Mouse (Mus musculus): ENCODE results near the gene Ccz1.

DNA sequence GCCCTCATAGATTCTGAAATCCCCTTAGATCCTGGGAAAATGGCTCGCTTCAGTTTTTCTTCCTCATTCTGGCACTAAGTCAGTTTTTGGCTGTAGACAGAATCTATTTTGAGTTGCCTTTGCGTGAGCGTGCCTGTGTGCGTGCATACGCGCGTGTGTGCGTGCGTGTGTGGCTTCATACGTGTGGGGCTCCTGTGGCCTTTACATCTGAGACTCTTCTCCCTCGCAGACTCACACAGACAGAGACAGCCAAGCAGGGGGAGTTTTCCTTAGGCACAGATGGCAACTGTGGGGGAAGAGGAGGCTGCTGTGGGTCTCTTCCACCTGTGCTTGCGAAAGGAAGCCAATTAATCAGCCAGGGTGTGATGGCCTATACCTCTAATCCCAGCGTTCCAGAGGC lies 32.6 kb upstream of the Ccz1 start:
- no peak for TF ChIP-seq CTCF (conservative IDR thresholded peaks at IDR 0.05; ENCODE audit: low read length)
- TF ChIP-seq NANOG (IDR thresholded peaks at IDR 0.05; ENCODE audit: borderline replicate concordance, low read length) = no peak
- TF ChIP-seq POU5F1 (IDR thresholded peaks at IDR 0.05; ENCODE audit: borderline replicate concordance, low read length) = no peak
